Mouse (Mus musculus) intestine, embryonic 15.5 days (tissue): ENCODE measurements at regions not wholly inside any gene's neighbourhood (a gene's known extent, or its start where the extent isn't known, plus 50 kb on each side); places are given as distances from the start of the nearest gene placed in this dataset.
A peak's percentile ranks its signal among the peaks of the same experiment; 100 is the strongest.

ENCODE experiments used
- ATAC-seq: fragments of 200-750 bp; cut with Nextera tagmentation; 2 replicates; pipeline ENCODE4 v1.8.0; 2017; ENCODE audit warnings: moderate TSS enrichment, moderate library complexity
- H3K27ac ChIP-seq: fragments of 300-500 bp; sonication (generic); 2 replicates; pipeline ENCODE4 v1.5.1; 2015; ENCODE audit warnings: mild to moderate bottlenecking, inconsistent platforms
- H3K27me3 ChIP-seq: fragments of 300-500 bp; sonication (generic); replicated peaks from 2 replicates; pipeline ENCODE4 v1.6.1; 2015; ENCODE audit warnings: inconsistent platforms
- H3K36me3 ChIP-seq: fragments of 300-500 bp; sonication (generic); 2 replicates; pipeline ENCODE4 v1.6.1; 2015; ENCODE audit warnings: inconsistent platforms
- H3K4me1 ChIP-seq: fragments of 300-500 bp; sonication (generic); replicated peaks from 2 replicates; pipeline ENCODE4 v1.6.1; 2015; ENCODE audit warnings: inconsistent platforms
- H3K4me2 ChIP-seq: fragments of 300-500 bp; sonication (generic); replicated peaks from 2 replicates; pipeline ENCODE4 v1.6.1; 2015; ENCODE audit warnings: mild to moderate bottlenecking, inconsistent platforms
- H3K4me3 ChIP-seq: fragments of 300-500 bp; sonication (generic); replicated peaks from 2 replicates; pipeline ENCODE4 v1.5.1; 2015; ENCODE audit warnings: inconsistent platforms
- H3K9ac ChIP-seq: fragments of 300-500 bp; sonication (generic); 2 replicates; pipeline ENCODE4 v1.6.1; 2015; ENCODE audit warnings: inconsistent platforms
- H3K9me3 ChIP-seq: fragments of 300-500 bp; sonication (generic); 2 replicates; pipeline ENCODE4 v1.6.1; 2016; ENCODE audit warnings: inconsistent platforms
- WGBS: fragments of 180-500 bp; shearing (Covaris S2); methylation state at CpG from one replicate; pipeline ENCODE4 v1.1.7; 2015; 5-methylcytosine and 5-hydroxymethylcytosine counted together

DNA sequence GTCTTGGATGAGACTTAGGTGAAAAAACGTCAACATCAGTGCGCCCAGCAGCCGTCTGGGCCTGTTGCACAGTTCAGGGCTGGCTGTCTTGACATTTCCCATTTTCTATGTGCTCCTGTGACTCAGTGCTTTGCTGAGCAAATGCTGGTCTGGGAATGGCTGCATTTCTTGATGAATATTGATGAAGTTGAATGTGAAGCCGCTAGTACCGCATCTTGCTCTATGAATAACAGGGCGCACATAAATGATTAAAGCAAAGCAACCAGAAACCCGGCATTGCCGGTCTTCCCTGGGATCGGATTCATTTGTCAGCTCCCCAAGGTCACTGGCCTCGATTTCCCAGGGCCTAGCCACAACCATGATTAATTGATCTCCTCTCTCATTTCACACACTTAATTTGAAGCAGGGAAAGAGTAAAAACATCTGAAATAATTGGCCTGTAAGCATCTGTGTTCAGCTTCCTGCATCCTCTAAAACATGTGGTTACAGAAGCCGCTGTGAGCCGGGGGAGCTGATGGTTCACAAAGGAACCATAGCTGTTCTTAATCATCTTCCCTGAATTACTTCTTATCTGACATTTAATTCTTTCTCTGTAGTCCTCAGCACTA is 57.5 kb upstream of the Sgk1 start:
- Histone ChIP-seq H3K9me3 (no peaks in the 10 kb centered on the region), H3K4me2 (no peak overlapping the region), H3K36me3 (no peaks in the 10 kb centered on the region), H3K9ac (no peak overlapping the region), H3K27me3 (no peaks in the 10 kb centered on the region), H3K27ac (no peak overlapping the region), H3K4me1 (peaks cover 5% of the 10 kb centered on the region; the same call in 1 of the 2 replicates), H3K4me3 (no peak overlapping the region)
- 63% methylated on average over 12 of the region's 12 CpGs for WGBS
- ATAC-seq: no peak

DNA sequence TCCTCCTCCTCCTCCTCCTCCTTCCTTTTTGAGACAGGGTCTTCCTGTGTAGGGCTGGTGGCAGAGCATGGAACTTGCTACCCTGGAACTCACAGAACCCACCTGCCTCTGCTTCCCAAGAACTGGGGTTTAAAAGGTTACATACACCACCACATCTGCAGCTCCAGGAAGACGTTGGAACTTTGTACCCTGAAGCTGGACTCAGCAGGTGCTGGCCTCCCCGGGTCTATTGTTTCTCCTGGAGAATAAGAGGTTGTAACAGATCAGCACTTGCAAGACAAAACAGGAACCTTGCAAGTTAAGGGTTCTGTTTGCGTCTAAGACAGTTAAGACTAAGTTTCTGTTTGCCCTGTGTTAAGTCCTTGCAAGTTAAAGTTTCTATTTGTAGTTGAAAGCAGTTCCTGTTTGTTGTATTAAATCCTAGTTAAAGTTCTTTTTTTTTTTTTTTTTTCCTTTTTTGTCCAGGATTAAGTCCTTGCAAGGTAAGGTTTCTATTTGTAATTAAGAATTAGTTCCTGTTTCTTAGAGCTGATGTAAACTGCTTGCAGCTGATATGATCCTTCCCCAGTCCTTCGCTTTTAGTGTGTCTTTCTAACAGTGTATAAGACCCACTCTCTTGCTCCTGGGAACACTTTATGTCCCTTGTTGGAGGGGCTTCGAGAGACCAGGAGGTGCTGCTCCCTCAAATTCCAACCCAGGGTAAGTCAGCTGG is 55.0 kb upstream of the Sgk1 start:
- ATAC-seq: peak; percentile 81
- Histone ChIP-seq H3K27me3 (no peaks in the 10 kb centered on the region), H3K9me3 (no peaks in the 10 kb centered on the region), H3K4me1 (peaks cover 5% of the 10 kb centered on the region; the same call in 1 of the 2 replicates), H3K27ac (no peak overlapping the region), H3K4me2 (no peak overlapping the region; the same call in 1 of the 2 replicates), H3K4me3 (no peak overlapping the region), H3K9ac (no peak overlapping the region), H3K36me3 (no peaks in the 10 kb centered on the region)
- 54% methylated on average over 5 of the region's 5 CpGs for WGBS

DNA sequence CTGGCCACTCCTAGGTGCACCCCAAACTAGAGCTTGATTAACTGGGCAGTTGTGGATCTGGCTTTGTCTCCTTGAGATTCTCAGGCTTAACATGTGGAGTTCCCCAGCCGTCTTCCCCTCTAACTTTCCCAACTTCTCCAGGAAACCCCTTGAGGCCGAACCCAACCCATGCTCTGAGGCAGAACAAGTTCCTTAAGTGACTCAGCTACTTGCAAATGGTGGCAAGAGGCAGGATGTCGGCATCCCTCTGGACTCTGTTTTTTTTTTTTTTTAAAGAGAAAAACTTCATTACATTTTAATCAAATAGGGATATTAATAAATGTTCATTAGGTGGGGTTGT is 54.5 kb upstream of the Sgk1 start:
- WGBS: 64% methylated on average over 3 of the region's 3 CpGs
- ATAC-seq: no peak
- H3K36me3 ChIP-seq: no peaks in the 10 kb centered on the region
- peaks cover 5% of the 10 kb centered on the region; the same call in 1 of the 2 replicates for H3K4me1 ChIP-seq
- no peak overlapping the region for H3K27ac ChIP-seq
- H3K4me3 ChIP-seq: no peak overlapping the region
- H3K4me2 ChIP-seq: no peak overlapping the region; the same call in 1 of the 2 replicates
- no peak overlapping the region for H3K9ac ChIP-seq
- no peaks in the 10 kb centered on the region for H3K27me3 ChIP-seq
- H3K9me3 ChIP-seq: no peaks in the 10 kb centered on the region

DNA sequence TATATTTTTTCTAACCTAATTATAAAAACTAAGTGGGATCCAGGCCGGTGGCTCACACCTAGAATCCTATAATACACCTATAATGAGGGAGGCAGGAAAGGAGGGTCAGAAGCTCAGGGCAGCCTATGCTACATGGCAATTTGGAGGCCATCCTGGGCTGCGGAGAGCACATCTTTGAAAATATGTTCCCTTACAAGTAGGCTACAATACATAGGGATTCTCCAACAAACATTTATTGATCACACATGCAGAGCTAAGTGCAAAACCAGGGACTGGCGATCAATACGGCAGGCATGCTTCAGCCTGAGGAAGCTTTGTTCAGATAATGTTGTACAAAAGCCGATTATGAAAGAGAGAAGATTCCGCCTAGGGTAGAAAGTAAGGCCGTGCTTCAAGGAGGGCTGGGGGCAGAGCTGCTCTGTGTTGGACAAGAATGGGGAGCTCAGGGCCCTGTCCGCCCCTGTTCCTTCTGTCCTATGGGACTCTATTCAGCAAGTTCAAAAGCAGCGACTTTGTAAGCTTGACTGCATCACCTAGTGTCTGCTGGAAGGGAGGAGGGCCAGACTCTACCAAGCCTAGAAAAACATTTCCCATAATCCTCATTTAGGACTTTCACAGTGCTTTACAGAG is 53.4 kb upstream of the Sgk1 start:
- no peak for ATAC-seq
- Histone ChIP-seq H3K36me3 (no peaks in the 10 kb centered on the region), H3K27me3 (no peaks in the 10 kb centered on the region), H3K27ac (no peak overlapping the region), H3K9ac (no peak overlapping the region), H3K4me3 (no peak overlapping the region), H3K9me3 (no peaks in the 10 kb centered on the region), H3K4me1 (peaks cover 5% of the 10 kb centered on the region; the same call in 1 of the 2 replicates), H3K4me2 (no peak overlapping the region)
- 78% methylated on average over 9 of the region's 9 CpGs for WGBS

DNA sequence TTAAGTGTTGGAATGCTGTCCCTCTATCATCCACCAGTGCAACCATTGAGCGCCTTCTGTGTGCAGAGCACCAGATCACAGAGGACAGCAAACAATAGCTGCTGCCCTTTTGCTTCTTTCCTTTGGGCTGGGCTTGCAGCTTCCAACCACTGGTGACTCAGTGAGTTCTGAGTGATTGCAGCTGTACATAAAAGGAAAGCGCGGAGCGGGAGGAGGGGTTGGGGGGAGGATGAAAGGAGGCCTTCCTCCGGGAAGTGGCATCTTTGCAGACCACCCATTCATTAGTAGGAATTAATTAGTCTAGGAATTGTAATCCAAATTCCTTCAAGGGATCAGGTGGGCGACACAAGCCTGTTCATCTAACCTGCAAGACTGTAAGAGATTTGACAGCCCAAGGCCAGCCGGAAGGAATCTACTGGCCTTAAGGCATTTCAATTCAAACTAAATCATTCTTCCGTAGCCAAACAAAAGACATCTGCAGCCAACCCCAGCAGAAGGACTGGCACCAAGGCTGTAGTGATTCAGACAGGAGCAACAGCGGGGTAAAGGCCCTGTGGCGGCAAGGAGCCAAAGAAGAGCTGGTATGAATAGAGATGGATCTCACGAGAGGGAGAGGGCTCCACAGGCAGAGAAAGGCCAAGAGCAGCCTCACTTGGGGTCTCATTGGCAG is 52.8 kb upstream of the Sgk1 start:
- Histone ChIP-seq H3K27ac (no peak overlapping the region), H3K27me3 (no peaks in the 10 kb centered on the region), H3K9ac (no peak overlapping the region), H3K9me3 (no peaks in the 10 kb centered on the region), H3K4me2 (no peak overlapping the region), H3K4me3 (no peak overlapping the region), H3K4me1 (peaks cover 5% of the 10 kb centered on the region; the same call in 1 of the 2 replicates), H3K36me3 (no peaks in the 10 kb centered on the region)
- WGBS: 59% methylated on average over 11 of the region's 11 CpGs
- ATAC-seq: 0 out of 2 replicates have a peak, but pooled peaks have one; percentile 23

DNA sequence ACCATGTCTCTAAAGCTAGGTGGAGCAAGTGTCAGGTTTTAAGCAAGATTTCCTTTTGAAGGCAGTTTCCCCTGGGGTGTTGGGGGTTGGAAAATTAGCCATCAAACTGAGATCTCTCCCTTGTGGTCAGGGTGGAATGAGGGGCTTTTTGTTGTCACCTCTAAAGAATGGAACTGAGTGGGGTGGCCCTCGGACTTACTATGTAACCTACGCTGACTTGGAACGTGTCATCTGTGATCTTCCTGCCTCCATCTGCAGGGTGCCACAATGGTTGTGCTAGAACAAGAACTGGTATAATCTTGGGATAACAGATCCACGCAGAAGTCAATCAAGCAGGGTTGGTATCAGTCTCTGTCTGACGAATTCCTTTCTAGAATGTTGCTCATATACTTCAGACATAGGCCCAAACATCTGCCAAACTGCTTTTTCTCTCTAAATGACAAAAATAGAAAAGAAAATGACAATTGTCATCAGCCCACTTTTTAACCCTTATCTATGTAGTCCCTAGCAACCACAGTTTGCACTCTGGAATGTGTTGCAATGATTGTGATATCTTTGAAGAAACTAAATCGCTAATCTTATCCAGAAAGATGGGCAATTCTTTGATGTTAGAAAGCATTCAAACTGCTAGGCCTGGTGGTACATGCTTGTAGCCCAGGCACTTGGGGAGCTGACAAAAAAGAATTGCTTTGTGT is 50.8 kb upstream of the Sgk1 start:
- H3K27ac ChIP-seq: no peak overlapping the region
- H3K4me2 ChIP-seq: no peak overlapping the region
- H3K9ac ChIP-seq: no peak overlapping the region
- no peak overlapping the region for H3K4me3 ChIP-seq
- no peak for ATAC-seq
- H3K9me3 ChIP-seq: no peaks in the 10 kb centered on the region
- WGBS: 84% methylated on average over 6 of the region's 6 CpGs
- H3K27me3 ChIP-seq: no peaks in the 10 kb centered on the region
- H3K4me1 ChIP-seq: peaks cover 5% of the 10 kb centered on the region; the same call in 1 of the 2 replicates
- H3K36me3 ChIP-seq: no peaks in the 10 kb centered on the region
